Mouse (Mus musculus) heart, postnatal 36 days (tissue): ENCODE data around the gene P2ry14. TPM values are rescaled to one million over a fixed set of nuclear protein-coding genes. Genes with fewer than 3 reads are reported as not detected.
A peak's percentile ranks its signal among the peaks of the same experiment; 100 is the strongest.
"Not testable (repeated sequence)": the region's sequence is repeated elsewhere in the genome, so short reads cannot be mapped to it uniquely, and the experiment has no call there.

Experiments used
- DNase-seq, 2 experiments: peaks; one replicate each; pipeline ENCODE4 v3.0.0; 2021 to 2022
- intact Hi-C: fragments of 180-260 bp; cut with DNase I; formaldehyde crosslinking; loops from one replicate; pipeline ENCODE4 v1.15.1; 2025
- total RNA-seq, 2 experiments: library from RNA; stranded (reverse); gene quantifications; 2 replicates each; pipeline ENCODE4 v1.2.3; 2021

P2ry14 gene
- total RNA-seq, 2 experiments from 2014 or later: 5.0 to 5.8 TPM

GRCm38 (mm10) chr3:59113973-59114517, 39.4 kb downstream of the P2ry14 start:
- peak in 1 of 2 experiments; percentile 23 for DNase-seq
- intact Hi-C loops: no loop called here

GRCm38 (mm10) chr3:59113291-59113690, 40.1 kb downstream of the P2ry14 start:
- DNase-seq, intact Hi-C loops: not testable (repeated sequence)

- intact Hi-C loops: no loop called here
Measured at GRCm38 (mm10) chr3:59111944-59112343, 41.5 kb downstream of the P2ry14 start.

GRCm38 (mm10) chr3:59109834-59110233, 43.6 kb downstream of the P2ry14 start:
- DNase-seq, intact Hi-C loops: not testable (repeated sequence)

More at GRCm38 (mm10) chr3:59111944-59112343, 41.5 kb downstream of the P2ry14 start:
- no peak for DNase-seq

GRCm38 (mm10) chr3:59107439-59107838, 46.0 kb downstream of the P2ry14 start:
- DNase-seq: no peak
- intact Hi-C loops: no loop called here

GRCm38 (mm10) chr3:59104462-59104861, 49.0 kb downstream of the P2ry14 start:
- no peak for DNase-seq
- intact Hi-C loops: no loop called here

- no peak for DNase-seq
- intact Hi-C loops: no loop called here
Measured at GRCm38 (mm10) chr3:59102146-59102545, 51.3 kb downstream of the P2ry14 start.

GRCm38 (mm10) chr3:59101218-59101986, 52.0 kb downstream of the P2ry14 start, which contains the start of gene Gpr171:
Gene Gpr171 (minus strand): TSS chr3:59101821.
- intact Hi-C loops: no loop called here
- DNase-seq: no peak

GRCm38 (mm10) chr3:59098540-59098939, 54.9 kb downstream of the P2ry14 start:
- intact Hi-C loops: no loop called here
- no peak for DNase-seq

- intact Hi-C loops: no loop called here
- no peak for DNase-seq
Measured at GRCm38 (mm10) chr3:59097421-59097820, 56.0 kb downstream of the P2ry14 start.

- DNase-seq: no peak
Measured at GRCm38 (mm10) chr3:59092702-59093101, 60.7 kb downstream of the P2ry14 start.

GRCm38 (mm10) chr3:59080919-59081318, 72.5 kb downstream of the P2ry14 start:
- intact Hi-C loops: no loop called here
- no peak for DNase-seq

More at GRCm38 (mm10) chr3:59092702-59093101, 60.7 kb downstream of the P2ry14 start:
- intact Hi-C loops: no loop called here

GRCm38 (mm10) chr3:59080293-59080916, 73.0 kb downstream of the P2ry14 start:
- intact Hi-C loops: no loop called here
- DNase-seq: no peak

- intact Hi-C loops: no loop called here
- DNase-seq: peak; percentile 26 to 38
Measured at GRCm38 (mm10) chr3:59079327-59079726, 74.1 kb downstream of the P2ry14 start.

- intact Hi-C loops: loop anchor here (1.0 kb wide), 1 partner anchor 129 kb away; no protein-coding TSS in a partner anchor
Measured at GRCm38 (mm10) chr3:59078585-59078984, 74.8 kb downstream of the P2ry14 start.

GRCm38 (mm10) chr3:59077278-59077677, 76.1 kb downstream of the P2ry14 start:
- intact Hi-C loops: no loop called here

More at GRCm38 (mm10) chr3:59078585-59078984, 74.8 kb downstream of the P2ry14 start:
- no peak for DNase-seq

GRCm38 (mm10) chr3:59069071-59069470, 84.3 kb downstream of the P2ry14 start:
- DNase-seq, intact Hi-C loops: not testable (repeated sequence)

More at GRCm38 (mm10) chr3:59077278-59077677, 76.1 kb downstream of the P2ry14 start:
- no peak for DNase-seq

- intact Hi-C loops: no loop called here
- DNase-seq: no peak
Measured at GRCm38 (mm10) chr3:59066558-59067294, 86.7 kb downstream of the P2ry14 start.

- intact Hi-C loops: no loop called here
- no peak for DNase-seq
Measured at GRCm38 (mm10) chr3:59065937-59066336, 87.5 kb downstream of the P2ry14 start.
